Mouse (Mus musculus): ENCODE data around the gene Prrt1.

The Prrt1 gene

GRCm38 (mm10) chr17:34597566-34598095 lies 31.7 kb upstream of the Prrt1 start, which contains the start of gene Ager:
Ager (plus strand) TSS chr17:34597862.
- no peak for DNase-seq (ENCODE audit: low spot score in 2 of 2)

GRCm38 (mm10) chr17:34599891-34600290 lies 29.4 kb upstream of the Prrt1 start:
- no peak for DNase-seq (ENCODE audit: low spot score in 2 of 2)

- peak in 1 of 2 experiments; percentile 13 for DNase-seq (ENCODE audit: low spot score in 2 of 2)
These were observed 27.5 kb upstream of the Prrt1 start for GRCm38 (mm10) chr17:34601796-34602195.

- peak; percentile 97 to 98 for DNase-seq (ENCODE audit: low spot score in 2 of 2)
These were observed 25.8 kb upstream of the Prrt1 start, which contains the start of gene Rnf5 for GRCm38 (mm10) chr17:34603375-34604060. Rnf5 (minus strand) TSS chr17:34603690.

- peak; percentile 97 to 98 for DNase-seq (ENCODE audit: low spot score in 2 of 2)
These were observed 25.2 kb upstream of the Prrt1 start, which contains the start of gene Agpat1 for GRCm38 (mm10) chr17:34604061-34604508. Agpat1 (plus strand) TSS chr17:34604262.

- DNase-seq (ENCODE audit: low spot score in 2 of 2), result peak in 1 of 2 experiments; percentile 26
These were observed 24.7 kb upstream of the Prrt1 start for GRCm38 (mm10) chr17:34604511-34605237.

GRCm38 (mm10) chr17:34605609-34606008 lies 23.7 kb upstream of the Prrt1 start:
- DNase-seq (ENCODE audit: low spot score in 2 of 2), result peak; percentile 93 to 95

- DNase-seq (ENCODE audit: low spot score in 2 of 2), result no peak
These were observed 22.9 kb upstream of the Prrt1 start for GRCm38 (mm10) chr17:34606186-34607039.

- no peak for DNase-seq (ENCODE audit: low spot score in 2 of 2)
These were observed 21.3 kb upstream of the Prrt1 start for GRCm38 (mm10) chr17:34607997-34608396.

- no peak for DNase-seq (ENCODE audit: low spot score in 2 of 2)
These were observed 18.3 kb upstream of the Prrt1 start for GRCm38 (mm10) chr17:34611050-34611449.

- no peak for DNase-seq (ENCODE audit: low spot score in 2 of 2)
These were observed 16.2 kb upstream of the Prrt1 start for GRCm38 (mm10) chr17:34613054-34613645.

- DNase-seq (ENCODE audit: low spot score in 2 of 2), result no peak
These were observed 15.5 kb upstream of the Prrt1 start for GRCm38 (mm10) chr17:34613830-34614229.

GRCm38 (mm10) chr17:34615871-34616270 lies 13.5 kb upstream of the Prrt1 start, which contains the start of gene Egfl8:
Egfl8 (minus strand) TSS chr17:34615971.
- no peak for DNase-seq (ENCODE audit: low spot score in 2 of 2)

GRCm38 (mm10) chr17:34618999-34619398 lies 10.3 kb upstream of the Prrt1 start:
- peak; percentile 79 to 91 for DNase-seq (ENCODE audit: low spot score in 2 of 2)

DNA sequence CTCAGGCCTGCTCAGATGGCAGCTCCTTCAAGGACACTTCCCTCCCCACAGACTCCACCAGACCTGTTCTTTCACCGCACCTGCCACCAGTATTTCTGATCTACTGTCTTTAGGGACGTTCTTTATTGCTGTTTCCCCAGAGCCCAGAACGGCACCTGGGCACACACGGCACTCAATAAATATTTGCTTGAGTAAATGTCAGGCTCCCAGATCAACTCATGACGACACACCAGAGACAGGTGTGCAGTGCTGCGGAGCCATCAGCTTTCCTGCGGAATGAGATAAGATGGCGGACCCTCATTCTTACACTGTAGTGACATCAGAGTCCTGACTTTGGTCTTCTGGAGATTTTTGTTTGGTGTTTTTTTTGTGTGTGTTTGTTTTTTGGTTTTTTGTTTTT lies 8.3 kb upstream of the Prrt1 start:
- no peak for DNase-seq (ENCODE audit: low spot score in 2 of 2)

DNA sequence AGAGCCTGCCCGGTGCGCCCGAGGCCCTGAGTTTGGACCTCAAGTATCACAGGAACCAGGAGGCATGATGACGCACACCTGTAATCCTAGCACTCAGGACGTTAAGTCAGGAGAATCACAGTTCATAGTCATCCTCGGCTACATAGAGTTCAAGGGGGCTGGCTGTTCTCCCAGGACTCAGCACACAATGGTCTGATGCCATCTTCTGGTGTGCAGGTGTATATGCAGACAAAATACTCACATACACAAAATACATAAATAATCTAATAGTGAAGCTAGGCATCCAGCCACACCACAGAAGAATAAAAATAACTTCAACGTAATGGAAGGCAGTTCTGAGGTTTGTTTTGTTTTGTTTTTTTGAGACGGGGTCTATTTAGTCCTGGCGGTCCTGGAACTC lies 6.2 kb upstream of the Prrt1 start:
- no peak for DNase-seq (ENCODE audit: low spot score in 2 of 2)

DNA sequence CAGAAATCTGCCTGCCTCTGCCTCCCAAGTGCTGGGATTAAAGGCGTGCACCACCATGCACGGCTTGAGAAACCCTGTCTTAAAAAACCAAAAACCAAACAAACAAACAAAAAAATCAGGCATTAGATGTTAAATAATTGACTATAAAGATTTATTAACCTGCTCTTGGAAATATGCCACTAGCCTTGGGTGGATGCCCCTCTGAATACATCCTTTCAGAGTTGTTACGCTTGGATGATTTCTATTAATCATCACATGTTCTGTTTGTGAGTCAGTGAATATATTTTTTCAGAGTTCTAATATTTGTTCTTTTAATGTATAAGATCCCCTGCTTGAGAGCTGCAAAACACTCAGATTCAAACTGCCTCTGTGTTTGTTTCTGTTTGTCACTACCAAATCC lies 4.4 kb upstream of the Prrt1 start:
- no peak for DNase-seq (ENCODE audit: low spot score in 2 of 2)

DNA sequence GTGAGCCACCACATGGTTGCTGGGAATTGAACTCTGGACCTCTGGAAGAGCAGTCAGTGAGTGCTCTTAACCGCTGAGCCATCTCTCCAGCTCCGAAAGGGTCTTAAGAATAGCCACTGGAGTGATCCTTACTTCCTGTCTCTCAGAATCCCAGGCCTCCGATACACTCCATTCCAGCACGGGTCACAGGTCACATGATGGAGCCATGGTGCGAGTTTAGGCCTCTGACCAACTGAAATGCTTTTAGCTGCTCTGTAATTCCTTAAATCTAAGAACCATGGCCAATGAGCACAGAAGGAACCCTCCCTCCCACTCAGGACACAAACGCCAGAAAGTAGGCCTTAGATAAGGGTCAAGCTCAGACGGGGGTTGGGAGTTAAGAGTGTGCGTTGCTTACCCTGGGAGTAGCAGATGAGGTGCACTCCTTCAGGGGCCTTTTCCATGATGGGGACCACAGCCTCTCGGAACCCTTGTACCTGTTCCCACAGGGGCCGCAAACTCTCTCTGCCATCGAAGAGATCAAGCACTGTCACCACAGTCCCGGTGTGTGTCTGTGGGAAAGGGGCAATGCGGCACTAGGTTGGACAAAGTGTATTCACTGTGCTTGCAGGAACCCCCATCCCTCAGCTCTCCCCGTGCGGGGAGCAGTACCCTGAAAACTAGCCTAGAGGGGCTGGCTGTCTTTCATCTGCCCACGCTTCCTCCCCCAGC lies 3.1 kb upstream of the Prrt1 start:
- DNase-seq (ENCODE audit: low spot score in 2 of 2), result no peak

GRCm38 (mm10) chr17:34626773-34627092 lies 2.6 kb upstream of the Prrt1 start:
- peak in 1 of 2 experiments; percentile 34 for DNase-seq (ENCODE audit: low spot score in 2 of 2)

- DNase-seq (ENCODE audit: low spot score in 2 of 2), result peak; percentile 68 to 75
These were observed 2.0 kb upstream of the Prrt1 start for GRCm38 (mm10) chr17:34627093-34627942.
